Mouse (Mus musculus): ENCODE results near the gene Tmem267.

DNA sequence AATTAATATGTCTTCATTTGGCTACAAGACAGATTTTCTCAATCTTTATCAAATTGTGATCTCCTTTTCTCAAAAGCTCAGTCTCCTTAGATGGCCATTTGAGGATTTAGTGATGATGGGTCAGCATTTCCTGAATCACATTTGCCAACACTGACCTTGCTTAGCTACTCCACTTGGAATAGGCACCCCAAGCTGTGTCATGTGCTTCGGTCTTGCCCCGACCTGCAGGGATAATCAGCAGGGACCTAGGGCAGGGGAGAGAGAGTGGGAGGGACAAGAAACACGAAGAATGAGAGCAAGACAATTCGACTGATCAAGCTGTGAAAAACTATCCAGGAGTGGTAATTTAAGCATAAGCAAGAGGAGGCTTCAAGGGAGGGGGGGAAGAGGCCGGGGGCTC is 156.9 kb downstream of the Tmem267 start:
- TF ChIP-seq CTCF (IDR thresholded peaks at IDR 0.05; ENCODE audit: low read depth) = no peak
- TF ChIP-seq EP300 (IDR thresholded peaks at IDR 0.05; ENCODE audit: low read depth) = no peak

All from liver, postnatal 0 days (tissue).